Mouse (Mus musculus): ENCODE measurements around the gene Pold3.

Pold3 gene

GRCm38 (mm10) chr7:100121376-100121789 lies at the start of gene Pold3:
Gene Pold3, minus strand, starts transcription at chr7:100121565.
- DNase-seq (ENCODE audit: low spot score in 2 of 2): peak; percentile 99

GRCm38 (mm10) chr7:100170756-100171155 lies 49.4 kb upstream of the Pold3 start:
- DNase-seq (ENCODE audit: low spot score in 2 of 2): no peak

GRCm38 (mm10) chr7:100168654-100169053 lies 47.3 kb upstream of the Pold3 start:
- no peak for DNase-seq (ENCODE audit: low spot score in 2 of 2)

- DNase-seq (ENCODE audit: low spot score in 2 of 2): no peak
Measured at GRCm38 (mm10) chr7:100163506-100163905, 42.1 kb upstream of the Pold3 start.

GRCm38 (mm10) chr7:100160006-100160405 lies 38.6 kb upstream of the Pold3 start:
- no peak for DNase-seq (ENCODE audit: low spot score in 2 of 2)

- DNase-seq (ENCODE audit: low spot score in 2 of 2): peak; percentile 90
Measured at GRCm38 (mm10) chr7:100159105-100159841, 37.9 kb upstream of the Pold3 start, which contains the start of gene Lipt2. Gene Lipt2, plus strand, starts transcription at chr7:100159277.

GRCm38 (mm10) chr7:100157669-100158068 lies 36.3 kb upstream of the Pold3 start:
- DNase-seq (ENCODE audit: low spot score in 2 of 2): no peak

GRCm38 (mm10) chr7:100150626-100151025 lies 29.3 kb upstream of the Pold3 start:
- DNase-seq (ENCODE audit: low spot score in 2 of 2): no peak

GRCm38 (mm10) chr7:100150086-100150485 lies 28.7 kb upstream of the Pold3 start:
- DNase-seq (ENCODE audit: low spot score in 2 of 2): no peak

- no peak for DNase-seq (ENCODE audit: low spot score in 2 of 2)
Measured at GRCm38 (mm10) chr7:100148586-100148985, 27.2 kb upstream of the Pold3 start.

- no peak for DNase-seq (ENCODE audit: low spot score in 2 of 2)
Measured at GRCm38 (mm10) chr7:100140591-100140990, 19.2 kb upstream of the Pold3 start.

GRCm38 (mm10) chr7:100138075-100138474 lies 16.7 kb upstream of the Pold3 start:
- DNase-seq (ENCODE audit: low spot score in 2 of 2): no peak

- no peak for DNase-seq (ENCODE audit: low spot score in 2 of 2)
Measured at GRCm38 (mm10) chr7:100137038-100137437, 15.7 kb upstream of the Pold3 start.

- DNase-seq (ENCODE audit: low spot score in 2 of 2): no peak
Measured at GRCm38 (mm10) chr7:100132379-100132778, 11.0 kb upstream of the Pold3 start.

GRCm38 (mm10) chr7:100130592-100130991 lies 9.2 kb upstream of the Pold3 start:
- no peak for DNase-seq (ENCODE audit: low spot score in 2 of 2)

GRCm38 (mm10) chr7:100128262-100129041 lies 7.1 kb upstream of the Pold3 start:
- DNase-seq (ENCODE audit: low spot score in 2 of 2): no peak

- DNase-seq (ENCODE audit: low spot score in 2 of 2): no peak
Measured at GRCm38 (mm10) chr7:100126514-100126913, 5.1 kb upstream of the Pold3 start.

GRCm38 (mm10) chr7:100125166-100125565 lies 3.8 kb upstream of the Pold3 start:
- no peak for DNase-seq (ENCODE audit: low spot score in 2 of 2)

GRCm38 (mm10) chr7:100124211-100124610 lies 2.8 kb upstream of the Pold3 start:
- DNase-seq (ENCODE audit: low spot score in 2 of 2): peak in 1 of 2 experiments; percentile 36

- DNase-seq (ENCODE audit: low spot score in 2 of 2): peak; percentile 21 to 40
Measured at GRCm38 (mm10) chr7:100123486-100123885, 2.1 kb upstream of the Pold3 start.

GRCm38 (mm10) chr7:100120791-100121261 lies 539 bp downstream of the Pold3 start:
- peak; percentile 40 to 54 for DNase-seq (ENCODE audit: low spot score in 2 of 2)

GRCm38 (mm10) chr7:100114279-100114678 lies 7.1 kb downstream of the Pold3 start:
- DNase-seq (ENCODE audit: low spot score in 2 of 2): no peak

- DNase-seq (ENCODE audit: low spot score in 2 of 2): no peak
Measured at GRCm38 (mm10) chr7:100113821-100114220, 7.5 kb downstream of the Pold3 start.
